In genomic region chr12:80278866-80279265, GRCm38 (mm10) we compare ENCODE assay signal across 1 mouse cellular context.
TF ChIP-seq lines count a peak whose summit lies in the region.

No protein-coding gene starts in this region.

TF ChIP-seq in MEL, 35 proteins besides CTCF, POLR2A, EP300 and RAD21 (continued from another document):
- TF ChIP-seq JUND (IDR thresholded peaks at IDR 0.05; ENCODE audit: low read depth, low read length) (no peak), BHLHE40 (IDR thresholded peaks at IDR 0.05; ENCODE audit: borderline replicate concordance, low read depth, low read length) (peak; percentile 93), USF1 (IDR thresholded peaks at IDR 0.05; ENCODE audit: low read depth, low read length) (no peak), HCFC1 (IDR thresholded peaks at IDR 0.05; ENCODE audit: low read depth, low read length) (no peak), MAX (IDR thresholded peaks at IDR 0.05; ENCODE audit: low read length) (peak; percentile 33; the same call in 1 of the 2 replicates), RCOR1 (IDR thresholded peaks at IDR 0.05; ENCODE audit: low read depth, low read length) (0 out of 2 replicates have a peak, but pooled peaks have one; percentile 29), MYC (IDR thresholded peaks at IDR 0.05; ENCODE audit: low read depth, low read length) (no peak), SIN3A (IDR thresholded peaks at IDR 0.05; ENCODE audit: low read length) (0 out of 2 replicates have a peak, but pooled peaks have one; percentile 44), MXI1 (IDR thresholded peaks at IDR 0.05; ENCODE audit: low read depth, low read length) (peak; percentile 58; the same call in 1 of the 2 replicates), MYB (IDR thresholded peaks at IDR 0.05; ENCODE audit: low read depth, low read length) (no peak), ZNF384 (IDR thresholded peaks at IDR 0.05; ENCODE audit: low read depth, low read length) (no peak; the same call in 1 of the 2 replicates), ETS1 (IDR thresholded peaks at IDR 0.05; ENCODE audit: low read depth, low read length) (peak; percentile 90), POLR2AphosphoS2 (IDR thresholded peaks at IDR 0.05; ENCODE audit: low read length) (no peak), ZC3H11A (IDR thresholded peaks at IDR 0.05; ENCODE audit: low read depth, low read length) (no peak), POLR2AphosphoS5 (IDR thresholded peaks at IDR 0.05; ENCODE audit: borderline replicate concordance, low read depth, low read length) (no peak), ELF1 (IDR thresholded peaks at IDR 0.05; ENCODE audit: low read depth, low read length) (no peak), TAL1 (IDR thresholded peaks at IDR 0.05; ENCODE audit: low read length) (no peak), E2F4 (IDR thresholded peaks at IDR 0.05; ENCODE audit: borderline replicate concordance, low read depth, low read length) (no peak)
